Mouse (Mus musculus) megakaryocyte, embryonic 14.5 days (primary cell): ENCODE data around the gene Limk1.

Source experiments
- FLI1 ChIP-seq: IDR thresholded peaks from 2 replicates; pipeline ENCODE4 v1.6.1; 2012; ENCODE audit warnings: low read length, inconsistent platforms, mixed read lengths
- GATA1 ChIP-seq: IDR thresholded peaks from 3 replicates; pipeline ENCODE4 v1.6.1; 2012; ENCODE audit warnings: mixed read lengths, low read length, inconsistent platforms, borderline replicate concordance

DNA sequence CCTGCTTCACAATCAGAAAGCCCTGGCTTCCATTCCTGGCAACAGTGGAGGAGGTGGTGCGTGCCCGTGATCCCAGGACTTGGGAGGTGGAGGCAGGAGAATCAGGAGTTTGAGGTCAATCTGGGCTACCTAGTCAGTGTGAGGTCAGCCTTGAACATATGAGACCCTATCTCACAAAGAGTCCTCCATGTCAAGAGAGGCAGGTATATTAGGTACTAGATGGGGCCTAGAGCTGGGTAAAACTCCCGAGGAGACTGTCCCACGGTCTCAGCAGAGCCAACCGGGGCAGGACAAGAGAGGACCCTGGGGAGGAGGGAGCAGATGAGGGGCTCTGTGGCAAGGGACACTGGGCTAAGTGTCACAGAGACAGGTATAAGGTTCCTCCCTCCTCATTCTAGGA is 10.9 kb downstream of the Limk1 start:
- TF ChIP-seq GATA1: no peak
- TF ChIP-seq FLI1: no peak
